Mouse (Mus musculus) liver, embryonic 14.5 days (tissue): ENCODE data around the gene Rabepk.
A peak's percentile ranks its signal among the peaks of the same experiment; 100 is the strongest.

ENCODE experiments used
- CTCF ChIP-seq: IDR thresholded peaks from 2 replicates; pipeline ENCODE4 v1.5.1; 2016; ENCODE audit warnings: antibody characterized with exemption, low read depth, control low read depth
- EP300 ChIP-seq: IDR thresholded peaks from 2 replicates; pipeline ENCODE4 v1.6.1; 2016; ENCODE audit warnings: antibody characterized with exemption, low read depth

- TF ChIP-seq EP300 (peak; percentile 9; the same call in 1 of the 2 replicates), CTCF (0 out of 2 replicates have a peak, but pooled peaks have one; percentile 10)
Observed at GRCm38 (mm10) chr2:34805364-34805950, 5.7 kb upstream of the Rabepk start.
